Comparison of ENCODE assay signal across 13 mouse cellular contexts in the genomic region with DNA sequence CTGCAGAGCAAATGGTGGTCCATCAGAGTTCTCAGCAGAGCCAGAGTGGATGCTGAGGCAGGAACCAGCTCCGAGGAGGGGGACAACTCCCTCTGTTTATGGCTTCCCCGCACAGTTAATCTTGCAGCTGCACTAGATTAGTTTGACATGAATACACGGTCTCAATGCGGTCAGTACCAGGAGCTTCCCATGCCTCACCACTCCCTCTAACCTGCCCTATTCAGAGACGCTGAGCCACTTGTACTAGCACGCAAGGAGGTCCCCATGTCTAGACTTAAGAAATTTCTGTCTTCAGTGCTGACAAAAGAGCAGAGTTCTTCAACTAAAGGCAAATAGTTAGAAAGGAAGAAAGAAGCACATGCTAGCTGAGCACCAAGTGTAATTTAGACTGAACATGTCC.
DNase-seq lines count a peak whose midpoint lies in the region; ATAC-seq and TF ChIP-seq lines count a peak whose summit lies in the region.
"Had no signal": no experiment of that assay in that cellular context is flagged by ENCODE, and none has a peak within 500 bp of the region (broad histone marks: within the 10 kb centered on the region; RNA-seq: fewer than 3 reads in every experiment).

No protein-coding gene starts in this region.

- no peak overlapping the region for H3K4me2 ChIP-seq in lung, embryonic 14.5 days
- H3K4me2 ChIP-seq in limb, embryonic 13.5 days (replicated peaks) = no peak overlapping the region
- H3K4me2 ChIP-seq in stomach, embryonic 15.5 days = no peak overlapping the region
- H3K4me2 ChIP-seq: heart, embryonic 11.5 days had no signal

- peak; percentile 44; the same call in 1 of the 2 replicates for ATAC-seq in lung, embryonic 14.5 days (ENCODE audit: insufficient read depth)
- ATAC-seq in limb, embryonic 13.5 days (ENCODE audit: low FRiP score, low read depth) = peak; percentile 48; the same call in 1 of the 2 replicates
- ATAC-seq in stomach, embryonic 15.5 days (ENCODE audit: insufficient read depth, low FRiP score, low read depth) = no peak; the same call in 1 of the 2 replicates
- ATAC-seq: CD4-positive, CD25-positive, alpha-beta regulatory T cell, adult 4 months; lung, postnatal 0 days had no signal

- H3K4me1 ChIP-seq in lung, embryonic 14.5 days (ENCODE audit: insufficient read depth) = 0 out of 2 replicates have a peak, but pooled peaks cover 4% of the 10 kb centered on the region
- H3K4me1 ChIP-seq in limb, embryonic 13.5 days = peaks cover 22% of the 10 kb centered on the region
- peaks cover 8% of the 10 kb centered on the region for H3K4me1 ChIP-seq in stomach, embryonic 15.5 days

- no peak overlapping the region for H3K4me3 ChIP-seq in lung, embryonic 14.5 days (ENCODE audit: low read depth, low read length)
- H3K4me3 ChIP-seq in limb, embryonic 13.5 days = no peak overlapping the region
- H3K4me3 ChIP-seq in stomach, embryonic 15.5 days (replicated peaks) = no peak overlapping the region

- no peaks in the 10 kb centered on the region for H3K27me3 ChIP-seq in lung, embryonic 14.5 days (ENCODE audit: insufficient read depth, low read length)
- H3K27me3 ChIP-seq in limb, embryonic 13.5 days = no peaks in the 10 kb centered on the region
- no peaks in the 10 kb centered on the region for H3K27me3 ChIP-seq in stomach, embryonic 15.5 days (replicated peaks)

- 39% methylated on average over 6 of the region's 6 CpGs for WGBS in lung, embryonic 14.5 days
- 19% methylated on average over 6 of the region's 6 CpGs for WGBS in limb, embryonic 13.5 days
- 30% methylated on average over 6 of the region's 6 CpGs for WGBS in stomach, embryonic 15.5 days

- no peaks in the 10 kb centered on the region for H3K36me3 ChIP-seq in lung, embryonic 14.5 days (ENCODE audit: insufficient read depth)
- no peaks in the 10 kb centered on the region for H3K36me3 ChIP-seq in limb, embryonic 13.5 days
- no peaks in the 10 kb centered on the region for H3K36me3 ChIP-seq in stomach, embryonic 15.5 days

- H3K27ac ChIP-seq in lung, embryonic 14.5 days (ENCODE audit: low read depth) = no peak overlapping the region
- H3K27ac ChIP-seq in limb, embryonic 13.5 days = peak overlapping the region; percentile 15; the same call in 1 of the 2 replicates
- peak overlapping the region; percentile 36; the same call in 1 of the 2 replicates for H3K27ac ChIP-seq in stomach, embryonic 15.5 days

- DNase-seq in lung, embryonic 14.5 days = no peak
- no peak for DNase-seq in lung, adult 18-20 months
- DNase-seq in embryo, embryonic 9.5 days (ENCODE audit: extremely low spot score) = peak; percentile 11
- DNase-seq in gastrocnemius, postnatal 4 days (ENCODE audit: low spot score in 2 of 2) = no peak
- no peak for DNase-seq in testis, postnatal 14 days (ENCODE audit: low spot score)
- DNase-seq: adrenal gland, postnatal 10 days; cerebellum, adult 2 months; kidney, adult 9 months had no signal

- H3K9ac ChIP-seq in lung, embryonic 14.5 days = no peak overlapping the region
- no peak overlapping the region for H3K9ac ChIP-seq in limb, embryonic 13.5 days
- no peak overlapping the region for H3K9ac ChIP-seq in stomach, embryonic 15.5 days

- no peaks in the 10 kb centered on the region for H3K9me3 ChIP-seq in lung, embryonic 14.5 days (ENCODE audit: low read depth, low read length)
- H3K9me3 ChIP-seq in limb, embryonic 13.5 days = no peaks in the 10 kb centered on the region
- no peaks in the 10 kb centered on the region for H3K9me3 ChIP-seq in stomach, embryonic 15.5 days

- no peak for TF ChIP-seq CTCF in lung, embryonic 14.5 days (IDR thresholded peaks at IDR 0.05; ENCODE audit: low read depth)
